ENCODE assay signal across 8 mouse cellular contexts in the genomic region with DNA sequence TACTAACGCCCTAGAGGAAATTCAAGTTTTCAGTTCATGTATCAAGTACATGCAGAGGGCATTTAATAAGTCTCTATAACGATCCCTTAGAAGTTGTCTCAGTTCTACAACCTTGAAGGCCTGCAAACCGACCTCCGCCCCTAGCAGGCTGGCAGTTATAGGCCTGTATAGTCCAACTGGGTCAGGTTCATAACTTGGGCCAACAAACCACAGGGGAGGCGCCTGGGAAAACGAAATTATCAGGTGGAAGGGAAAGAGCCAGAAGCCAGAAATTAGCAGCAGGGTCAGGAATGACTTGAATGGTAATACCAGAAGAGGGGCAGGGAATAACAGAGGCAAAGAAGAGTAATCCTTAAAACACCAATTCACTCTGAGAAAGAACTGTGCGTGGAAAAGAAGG. TPM values are rescaled to one million over a fixed set of nuclear protein-coding genes. Genes with fewer than 3 reads are reported as not detected.
DNase-seq lines count a peak whose midpoint lies in the region; ATAC-seq and TF ChIP-seq lines count a peak whose summit lies in the region.

No protein-coding gene starts in this region.

- no peak overlapping the region for H3K27ac ChIP-seq in thymus, adult 2 months (ENCODE audit: control insufficient read depth, insufficient read depth, low read length)
- no peak overlapping the region for H3K27ac ChIP-seq in cortical plate, adult 2 months (ENCODE audit: insufficient read depth, low read length)
- peak overlapping the region; percentile 88 for H3K27ac ChIP-seq in heart, embryonic 15.5 days

- DNase-seq in thymus, adult 2 months, result peak; percentile 7
- no peak for DNase-seq in thymus, postnatal 25 days
- DNase-seq in kidney, postnatal 14 days, result peak; percentile 39
- peak; percentile 20 for DNase-seq in naive thymus-derived CD4-positive, alpha-beta T cell, adult 2 months (ENCODE audit: low read depth)
- no peak for DNase-seq in right cerebral cortex, postnatal 14 days

- ATAC-seq in heart, embryonic 15.5 days (replicated peaks; ENCODE audit: insufficient number of reproducible peaks, insufficient read depth, low FRiP score, low read depth), result no peak
- no peak; the same call in 1 of the 2 replicates for ATAC-seq in erythroid progenitor cell, adult 5-6 weeks (replicated peaks; ENCODE audit: low FRiP score, poor library complexity, severe bottlenecking)

- peaks cover 3% of the 10 kb centered on the region; the same call in 1 of the 2 replicates for H3K36me3 ChIP-seq in thymus, adult 2 months (ENCODE audit: control insufficient read depth, insufficient read depth, low read length)
- H3K36me3 ChIP-seq in heart, embryonic 15.5 days, result peaks cover 12% of the 10 kb centered on the region; the same call in 1 of the 2 replicates

- peak overlapping the region; percentile 61 for H3K4me2 ChIP-seq in heart, embryonic 15.5 days

- peaks cover 11% of the 10 kb centered on the region for H3K4me1 ChIP-seq in thymus, adult 2 months (replicated peaks; ENCODE audit: control insufficient read depth, insufficient read depth, low read length)
- H3K4me1 ChIP-seq in cortical plate, adult 2 months (ENCODE audit: control insufficient read depth, insufficient read depth, low read length), result no peaks in the 10 kb centered on the region; the same call in 1 of the 2 replicates
- H3K4me1 ChIP-seq in heart, embryonic 15.5 days (replicated peaks), result peaks cover 28% of the 10 kb centered on the region

- H3K9me3 ChIP-seq in heart, embryonic 15.5 days (replicated peaks), result no peaks in the 10 kb centered on the region

- WGBS in thymus, adult 2 months, result 30% methylated on average over 7 of the region's 7 CpGs
- WGBS in heart, embryonic 15.5 days, result 24% methylated on average over 7 of the region's 7 CpGs

- no peaks in the 10 kb centered on the region for H3K27me3 ChIP-seq in thymus, adult 2 months (ENCODE audit: control insufficient read depth, insufficient read depth, low read length)
- no peaks in the 10 kb centered on the region for H3K27me3 ChIP-seq in heart, embryonic 15.5 days

- no peak for TF ChIP-seq POLR2A in thymus, adult 2 months (IDR thresholded peaks at IDR 0.05; ENCODE audit: control insufficient read depth, extremely low read depth, insufficient read depth, low read length, poor library complexity)
- no peak for TF ChIP-seq POLR2A in cortical plate, adult 2 months (IDR thresholded peaks at IDR 0.05; ENCODE audit: extremely low read depth, insufficient read depth, low read length)

- H3K4me3 ChIP-seq in thymus, adult 2 months (ENCODE audit: control insufficient read depth, insufficient read depth, low read length), result peak overlapping the region; percentile 62
- H3K4me3 ChIP-seq in cortical plate, adult 2 months (ENCODE audit: insufficient read depth, low read length), result peak overlapping the region; percentile 87
- peak overlapping the region; percentile 91 for H3K4me3 ChIP-seq in heart, embryonic 15.5 days

- TF ChIP-seq CTCF in thymus, adult 2 months (IDR thresholded peaks at IDR 0.05; ENCODE audit: borderline replicate concordance, control insufficient read depth, extremely low read depth, insufficient read depth, low read length, poor library complexity), result no peak
- TF ChIP-seq CTCF in cortical plate, adult 2 months (IDR thresholded peaks at IDR 0.05; ENCODE audit: extremely low read depth, insufficient read depth, low read length), result no peak

- H3K9ac ChIP-seq in heart, embryonic 15.5 days, result peak overlapping the region; percentile 84

RNA-seq across cellular contexts. Expression of a gene that starts 0.8 kb away (rescaled TPM):
- polyA plus RNA-seq in thymus, adult 2 months (2012; rRNA removed), result 68.9 and 81.0 TPM in 2 replicates
- 100 and 103 TPM in 2 replicates for polyA plus RNA-seq in cortical plate, adult 2 months (2012; rRNA removed)
- 190 and 228 TPM in 2 replicates for polyA plus RNA-seq in heart, embryonic 15.5 days (2015; fragmentation: Nextera tagmentation; extraction: Ambion mirVana)
- 46.5 and 49.7 TPM in 2 replicates for total RNA-seq in erythroid progenitor cell, adult 5-6 weeks (2015; ENCODE audit: low replicate concordance)
- total RNA-seq in erythroid progenitor cell, adult 5-6 weeks (2017; ENCODE audit: low replicate concordance), result 66.6 and 69.6 TPM in 2 replicates

Comparison
In these comparisons a context has a peak if more than half of its experiments do, and no peak if none do; other contexts are left out.
1. DNase-seq: peak in thymus, adult 2 months (single experiment), kidney, postnatal 14 days (single experiment) and naive thymus-derived CD4-positive, alpha-beta T cell, adult 2 months (single experiment); none in thymus, postnatal 25 days (single experiment) and right cerebral cortex, postnatal 14 days (single experiment).
2. Peak in every context shown above with its lines, with median percentiles within 50 percentile points of each other: H3K4me3 ChIP-seq.